Mouse (Mus musculus) erythroblast, embryonic 14.5 days (primary cell): Measurements from ENCODE around the gene Dcun1d2.

Experiments
- GATA1 ChIP-seq: IDR thresholded peaks from 2 replicates; pipeline ENCODE4 v1.6.1; 2012; ENCODE audit warnings: low read length, inconsistent platforms, mixed read lengths
- TAL1 ChIP-seq: IDR thresholded peaks from 3 replicates; pipeline ENCODE4 v1.6.1; 2012; ENCODE audit warnings: low read length, inconsistent platforms, mixed read lengths

GRCm38 (mm10) chr8:13306916-13307315, 19.0 kb upstream of the Dcun1d2 start:
- TF ChIP-seq TAL1 (no peak), GATA1 (no peak)
